Mouse (Mus musculus): ENCODE measurements at regions not wholly inside any gene's neighbourhood (a gene's known extent, or its start where the extent isn't known, plus 50 kb on each side); places are given as distances from the start of the nearest gene placed in this dataset.
A peak's percentile ranks its signal among the peaks of the same experiment; 100 is the strongest.

DNA sequence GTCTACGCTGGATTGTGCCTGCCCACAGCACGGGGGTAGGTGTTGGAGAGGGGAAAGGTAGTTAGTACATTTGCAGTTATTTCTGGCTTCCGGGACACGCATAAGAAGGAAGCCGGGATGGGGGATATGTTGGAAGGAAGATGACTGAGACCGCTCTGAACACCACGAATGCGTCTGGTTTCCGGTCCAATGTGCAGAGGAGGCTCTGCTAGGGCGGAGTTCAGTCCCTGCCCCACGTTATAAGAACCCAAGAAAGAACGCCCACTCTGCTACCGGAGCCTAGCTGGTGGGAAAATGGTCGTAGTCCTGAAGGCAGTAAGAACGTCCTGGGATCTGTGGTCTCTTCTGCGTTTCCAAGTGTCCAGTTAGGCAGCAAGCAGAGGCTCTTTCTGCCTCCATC lies 104.1 kb downstream of the Sox9 start:
- no peak for DNase-seq (ENCODE audit: low read depth, low spot score)

DNA sequence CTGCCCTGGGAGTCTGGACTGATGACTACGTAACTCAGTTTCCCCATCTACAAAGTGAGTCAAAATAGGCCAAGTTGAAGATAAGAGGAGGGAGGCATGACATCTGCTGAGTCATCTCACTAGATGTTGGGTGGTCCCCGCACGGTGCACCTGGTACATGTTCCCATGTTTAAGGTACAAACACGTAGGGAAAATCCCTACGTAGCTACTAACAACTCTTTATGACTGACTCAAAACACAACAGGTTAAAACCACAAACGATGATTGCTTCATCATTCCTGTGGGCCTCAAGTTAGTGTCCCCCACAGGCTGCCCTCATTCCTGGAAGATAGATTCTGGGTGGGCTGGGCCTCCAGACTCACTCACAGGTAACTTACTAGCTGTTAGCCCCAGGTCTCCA lies 107.7 kb downstream of the Sox9 start:
- DNase-seq (ENCODE audit: low read depth, low spot score): no peak

DNA sequence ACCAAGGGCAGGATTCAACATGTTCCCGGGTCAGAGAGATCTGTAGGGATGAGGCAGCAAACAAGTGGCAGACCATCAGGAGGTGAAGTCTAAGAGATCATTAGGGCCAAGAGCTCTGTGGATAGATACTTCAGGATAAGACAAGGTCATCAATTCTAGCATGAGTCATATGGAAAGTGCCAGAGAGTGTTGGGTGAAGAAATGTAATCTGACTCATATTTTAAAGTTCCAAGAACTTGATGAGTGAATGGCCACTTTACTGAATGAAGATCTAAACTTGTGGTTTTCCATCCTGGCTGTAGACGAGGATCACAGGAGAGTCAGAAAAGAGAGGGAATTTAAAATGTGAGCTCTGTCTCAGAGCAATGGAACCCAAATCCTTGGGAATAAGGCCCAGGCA lies 115.6 kb downstream of the Sox9 start:
- no peak for DNase-seq (ENCODE audit: low read depth, low spot score)

DNA sequence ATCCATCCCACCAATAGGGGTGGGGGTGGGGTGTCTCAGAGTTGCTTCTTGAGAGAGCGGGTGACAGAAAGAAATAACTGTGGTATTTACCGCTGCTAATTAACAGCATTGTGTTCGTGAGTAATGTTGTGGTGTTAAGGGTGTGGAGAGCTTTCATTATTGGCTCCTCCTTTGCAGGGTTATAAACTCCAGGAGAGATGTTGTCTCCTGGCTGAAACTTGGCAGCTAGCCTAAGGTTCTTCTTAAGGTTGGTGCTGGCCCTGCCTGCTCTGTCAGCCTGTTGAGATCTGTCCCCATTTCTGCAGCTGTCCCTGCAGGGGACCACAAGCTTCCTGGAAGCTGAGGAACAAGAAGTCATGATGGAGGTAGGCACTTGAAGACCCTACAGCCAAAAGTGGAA lies 120.6 kb downstream of the Sox9 start:
- DNase-seq (ENCODE audit: low read depth, low spot score): no peak

DNA sequence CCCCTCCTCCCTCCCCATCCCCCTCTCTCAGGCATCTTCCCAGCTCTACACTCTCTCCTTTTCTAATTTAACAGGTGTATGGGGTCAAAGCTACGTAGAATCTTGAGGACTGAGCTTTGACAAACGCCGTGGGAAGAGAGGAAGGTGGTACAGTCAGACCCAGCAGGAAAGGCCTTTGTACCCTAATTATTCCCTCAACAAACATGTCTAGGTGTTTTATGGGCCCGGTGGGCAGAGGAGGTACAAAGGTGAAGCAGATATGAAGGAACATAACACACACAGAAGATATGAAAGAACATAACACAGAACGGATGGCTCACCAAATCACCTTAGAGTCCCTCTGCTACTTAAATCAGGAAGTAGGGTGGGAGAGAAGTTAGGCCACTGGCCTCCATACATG lies 128.3 kb downstream of the Sox9 start:
- DNase-seq (ENCODE audit: low read depth, low spot score): no peak

DNA sequence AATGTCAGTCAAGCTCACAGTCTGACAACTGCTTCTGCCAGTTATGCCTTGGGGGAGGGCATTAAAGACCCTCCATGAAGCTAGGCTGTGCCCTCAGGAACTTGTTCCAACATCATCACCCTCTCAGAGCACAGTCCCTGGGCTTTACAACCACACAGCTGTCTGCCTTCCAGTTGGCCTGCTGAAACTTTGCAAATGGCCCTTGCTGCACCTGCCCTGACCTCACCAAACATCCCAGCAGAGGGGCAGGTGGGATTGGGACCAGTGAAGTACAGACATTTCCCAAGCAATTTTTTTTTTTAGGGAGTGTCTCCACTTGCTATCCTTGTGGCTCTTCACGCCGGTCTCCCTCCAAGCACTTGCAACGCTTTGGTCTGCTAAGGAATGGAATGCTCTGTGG lies 130.9 kb downstream of the Sox9 start:
- no peak for DNase-seq (ENCODE audit: low read depth, low spot score)

DNA sequence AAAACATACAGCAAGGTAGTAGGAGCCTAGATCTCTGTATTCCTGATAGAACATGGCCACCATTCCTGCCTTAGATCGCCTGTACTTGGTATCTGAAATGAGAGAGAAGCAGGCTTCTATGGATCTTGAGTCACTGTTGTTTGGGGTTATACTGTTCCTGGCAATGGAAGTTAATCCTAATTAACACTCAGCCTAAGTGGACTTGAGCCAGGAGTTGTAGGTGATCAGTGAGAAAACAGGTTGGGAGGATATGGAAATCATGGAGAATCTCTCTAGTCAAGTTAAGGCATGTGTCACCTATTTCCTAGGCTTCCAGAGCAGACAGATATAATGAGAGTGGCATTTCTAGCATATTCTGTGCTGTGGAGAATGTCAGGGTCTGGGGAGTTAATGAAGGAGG lies 134.9 kb downstream of the Sox9 start:
- no peak for DNase-seq (ENCODE audit: low read depth, low spot score)

DNA sequence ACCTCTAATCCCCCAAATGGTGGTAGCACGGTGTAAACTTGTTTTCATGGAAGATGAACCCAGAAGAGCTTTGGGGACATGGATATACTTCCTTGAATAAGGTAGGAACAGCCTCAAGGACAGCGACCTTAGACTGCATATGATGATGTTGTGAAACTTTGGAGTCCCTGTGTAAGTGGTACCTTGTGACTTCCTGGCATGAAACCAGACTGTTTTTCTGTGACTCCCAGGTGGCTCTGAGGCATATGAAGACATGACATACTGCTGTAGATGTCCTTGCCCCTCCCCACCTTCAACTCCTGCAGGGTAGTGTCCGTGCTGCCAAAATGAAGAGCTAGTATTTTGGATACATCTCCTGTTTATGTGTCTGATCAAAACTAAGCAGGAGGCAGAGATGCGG lies 138.1 kb downstream of the Sox9 start:
- no peak for DNase-seq (ENCODE audit: low read depth, low spot score)

DNA sequence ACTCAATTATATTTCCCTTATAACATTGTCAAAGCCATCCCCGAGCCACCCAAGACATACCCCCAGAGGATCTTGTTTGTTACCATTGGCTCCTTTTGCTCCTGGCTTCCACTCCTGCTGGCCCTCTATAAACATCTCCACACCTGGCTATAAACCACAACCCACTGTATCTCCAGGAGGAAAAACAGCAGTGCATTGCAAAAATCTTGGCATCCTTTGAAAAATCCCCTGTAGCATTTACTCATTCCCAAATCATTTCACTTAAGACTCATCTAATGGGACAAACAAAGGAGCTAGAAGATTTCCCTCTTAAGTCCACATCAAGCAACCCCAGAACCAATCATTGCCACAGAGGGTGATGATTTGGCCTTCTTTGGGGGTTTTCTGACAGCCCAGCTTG lies 142.6 kb downstream of the Sox9 start:
- DNase-seq (ENCODE audit: low read depth, low spot score): no peak

DNA sequence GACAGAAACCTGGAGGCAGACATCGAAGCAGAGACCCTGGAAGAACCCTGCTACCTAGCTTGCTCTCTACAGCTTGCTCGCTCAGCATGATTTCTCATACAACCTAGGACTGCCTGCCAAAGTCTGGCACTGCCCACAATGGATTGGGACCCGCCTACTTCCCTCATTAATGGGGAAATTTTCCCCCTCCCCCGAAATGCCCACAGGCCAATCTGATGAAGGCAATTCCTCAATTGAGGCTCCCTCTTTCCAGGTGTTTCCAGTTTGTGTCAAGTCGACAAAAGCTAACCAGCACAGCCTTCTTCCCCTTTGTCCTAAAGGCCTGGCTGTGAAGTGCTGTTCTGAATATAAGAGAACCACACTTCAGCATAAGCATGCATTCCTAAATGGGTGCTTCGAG lies 143.1 kb downstream of the Sox9 start:
- peak; percentile 64 for DNase-seq (ENCODE audit: low read depth, low spot score)

DNA sequence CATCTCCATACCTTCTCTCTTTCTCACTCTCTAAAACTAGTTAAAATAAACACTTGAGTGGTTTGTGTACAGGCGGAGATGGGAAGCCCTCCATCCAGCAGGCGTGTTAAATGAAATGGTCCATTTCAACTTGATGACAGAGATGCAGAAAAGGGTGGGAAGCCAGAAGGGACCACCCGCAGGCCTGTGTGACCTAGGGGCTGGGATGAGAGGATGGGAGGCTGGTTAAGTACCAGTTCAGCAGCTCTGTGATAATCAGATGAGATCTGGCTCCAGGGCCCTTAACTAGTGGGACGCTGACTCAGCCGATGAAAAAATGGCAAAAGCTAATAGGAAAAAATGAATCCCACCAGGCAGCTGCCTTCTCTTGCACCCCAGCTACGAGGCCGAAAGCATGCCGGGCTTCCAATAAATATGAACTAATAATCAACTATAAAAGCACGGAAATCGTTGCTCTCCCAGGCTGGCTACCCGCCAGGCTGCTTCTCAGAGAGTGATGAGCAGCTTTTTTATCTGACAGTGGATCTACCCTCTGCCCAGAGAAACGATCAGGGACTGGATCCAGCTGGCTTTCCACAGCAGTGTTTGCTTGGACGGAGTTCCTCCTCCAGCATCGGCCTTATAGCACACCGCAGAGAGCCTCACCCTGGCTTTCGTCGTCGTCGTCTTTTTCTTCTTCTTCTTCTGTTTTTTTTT lies 144.5 kb downstream of the Sox9 start:
- DNase-seq (ENCODE audit: low read depth, low spot score): no peak

DNA sequence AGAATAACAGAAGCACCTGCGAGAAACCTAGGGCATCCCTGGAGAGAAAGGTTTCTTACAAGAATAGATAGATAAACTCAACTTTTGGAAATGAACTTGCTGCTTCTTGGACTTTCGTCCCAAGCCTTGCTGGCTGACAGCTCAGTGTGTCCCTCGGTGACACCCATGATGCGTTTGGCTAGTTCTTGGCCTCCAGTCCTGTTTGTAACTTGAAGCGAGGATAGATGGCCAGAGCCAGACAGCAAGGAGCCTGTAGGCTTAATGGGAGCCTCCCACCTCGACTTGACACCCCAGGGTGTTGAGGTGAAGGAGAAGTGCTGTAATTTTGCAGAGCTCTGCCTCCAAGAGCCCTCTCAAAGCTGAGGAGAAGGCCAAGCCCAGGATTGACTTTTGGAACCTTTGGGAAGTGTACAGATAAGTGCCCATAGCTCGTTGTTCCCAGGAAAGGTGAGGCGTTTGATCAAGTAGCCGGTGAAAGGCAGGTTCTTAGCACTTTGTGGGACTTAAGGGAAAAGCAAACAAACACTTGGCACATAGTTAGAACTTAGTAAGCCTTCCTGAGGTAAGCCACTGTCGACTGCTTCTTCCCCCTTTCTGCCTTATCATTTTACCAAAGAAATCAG lies 148.3 kb downstream of the Sox9 start:
- DNase-seq (ENCODE audit: low read depth, low spot score): no peak

DNA sequence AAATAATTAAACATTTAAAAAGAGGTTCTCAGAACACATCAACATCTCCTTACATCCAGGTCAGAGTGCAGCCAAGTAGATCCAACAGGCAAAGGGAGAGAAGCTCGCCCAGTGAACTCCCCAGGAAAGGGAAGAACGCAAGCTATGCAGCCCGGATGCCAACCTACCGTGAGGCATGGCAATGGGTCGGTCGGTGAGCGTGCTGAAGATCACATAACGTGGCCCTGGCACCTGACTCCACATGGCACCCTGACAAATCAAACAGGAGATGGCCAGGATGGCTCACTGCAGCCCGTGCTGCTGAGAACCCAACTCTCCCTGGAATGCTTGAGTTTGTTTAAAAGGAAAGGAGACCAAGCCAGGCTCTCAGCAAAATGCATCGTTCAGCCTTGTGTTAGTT lies 156.0 kb downstream of the Sox9 start:
- no peak for DNase-seq (ENCODE audit: low read depth, low spot score)

DNA sequence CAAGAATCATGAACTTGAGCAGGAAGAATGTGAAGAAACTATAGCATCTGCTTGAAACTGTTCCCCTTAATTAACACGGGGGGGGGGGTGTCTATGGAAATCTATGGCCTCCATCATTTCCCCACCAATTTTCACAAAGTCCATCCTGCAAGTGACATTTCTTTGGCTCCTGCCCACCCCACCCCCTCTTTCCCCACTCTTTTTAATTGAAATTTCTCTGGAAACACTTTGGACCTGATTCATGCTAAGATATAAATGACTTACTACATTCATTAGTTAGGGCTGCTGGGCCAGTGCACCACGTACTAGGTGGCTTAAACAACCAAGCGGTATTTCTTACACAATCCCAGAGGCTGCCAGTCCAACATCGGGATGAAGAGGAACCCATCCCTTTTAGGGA lies 169.4 kb downstream of the Sox9 start:
- no peak for DNase-seq (ENCODE audit: low read depth, low spot score)

DNA sequence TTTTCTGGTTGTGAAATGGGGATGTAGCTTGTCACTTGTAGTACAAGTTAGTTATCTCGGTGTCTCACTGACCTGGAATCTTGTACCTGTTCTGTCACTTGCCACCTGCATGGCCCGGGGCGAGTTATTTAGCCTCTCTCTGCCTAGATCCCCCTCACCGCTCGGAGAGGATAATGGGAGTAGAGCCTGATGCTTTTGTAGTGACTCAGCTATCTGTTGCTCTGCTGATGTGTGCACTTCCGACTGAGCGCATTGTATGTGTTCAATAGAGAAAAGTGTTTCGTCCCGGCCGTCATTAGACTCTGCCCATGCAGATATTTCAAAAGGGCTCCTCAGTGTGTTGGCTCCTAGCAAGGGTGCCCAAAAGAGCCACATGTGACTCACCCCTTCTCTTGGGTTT lies 170.3 kb downstream of the Sox9 start:
- no peak for DNase-seq (ENCODE audit: low read depth, low spot score)

DNA sequence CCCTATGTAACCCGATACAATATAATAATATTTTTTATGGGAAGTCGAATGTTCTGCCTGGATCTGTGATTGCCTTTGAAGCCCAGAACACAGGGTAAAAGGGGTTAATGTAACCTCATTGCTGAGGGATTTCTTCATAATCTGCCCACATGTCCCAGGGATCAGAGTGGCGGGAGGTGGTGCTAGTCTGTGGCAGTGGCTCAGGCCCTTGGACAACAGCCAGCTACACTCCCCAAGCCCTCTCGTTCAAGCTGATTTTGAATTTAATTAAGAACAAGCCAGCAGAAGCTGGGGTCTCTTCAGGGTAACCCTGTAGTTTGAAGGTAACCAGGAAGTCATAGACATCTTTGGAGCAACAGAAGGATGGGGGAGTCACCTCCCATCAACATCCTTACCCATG lies 171.5 kb downstream of the Sox9 start:
- no peak for DNase-seq (ENCODE audit: low read depth, low spot score)

DNA sequence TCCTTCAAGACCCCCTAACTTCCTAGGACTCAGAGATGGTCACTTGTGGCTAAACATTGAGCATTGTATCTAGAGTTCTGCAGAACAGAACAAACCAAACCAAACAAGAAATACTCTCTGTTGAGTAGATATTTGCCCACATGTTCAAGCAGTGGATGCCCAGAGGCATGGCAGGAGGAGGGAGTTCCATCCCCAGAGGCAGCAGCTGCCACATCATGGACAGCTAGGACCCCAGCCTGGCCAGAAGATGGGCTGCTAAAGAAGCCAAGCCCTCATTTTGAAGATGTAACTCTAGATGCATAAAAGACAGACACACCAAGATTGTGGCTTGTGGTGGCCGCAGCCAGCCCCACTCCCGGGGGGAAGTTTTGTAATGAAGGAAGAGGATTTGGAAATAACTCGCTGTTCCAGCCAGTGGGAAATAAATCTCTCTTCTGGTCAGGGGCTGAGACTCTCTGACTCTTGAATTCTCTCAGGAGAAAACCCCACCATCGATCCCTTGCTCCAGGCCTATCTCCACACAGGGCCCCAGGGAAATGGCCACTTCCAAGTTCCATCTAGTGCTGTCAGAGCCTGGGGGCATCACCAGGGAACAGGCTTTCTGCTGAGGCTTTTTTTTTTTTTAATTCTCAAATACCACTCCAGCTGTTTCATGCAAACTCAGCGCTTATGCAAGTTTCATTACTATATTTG lies 174.9 kb downstream of the Sox9 start:
- no peak for DNase-seq (ENCODE audit: low read depth, low spot score)

DNA sequence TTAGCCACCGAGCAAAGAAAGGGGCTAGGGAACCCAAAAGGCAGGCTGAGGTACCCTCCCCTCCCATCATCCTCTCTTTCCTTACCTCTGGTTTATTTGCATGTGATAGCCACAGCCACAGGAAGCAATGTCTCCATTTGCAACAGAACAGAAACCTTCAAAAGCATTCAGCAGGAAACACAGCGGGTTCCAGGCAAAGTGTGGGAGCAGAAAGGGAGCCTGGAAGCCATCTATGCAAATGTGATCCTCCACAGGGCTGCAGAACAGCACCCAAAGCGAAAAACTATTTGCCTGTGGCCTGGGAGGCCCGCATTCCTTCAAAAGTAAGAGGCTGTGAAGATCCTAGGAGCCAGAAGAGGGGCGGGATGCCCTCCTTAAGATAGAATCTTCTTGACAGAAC lies 177.6 kb downstream of the Sox9 start:
- DNase-seq (ENCODE audit: low read depth, low spot score): no peak

DNA sequence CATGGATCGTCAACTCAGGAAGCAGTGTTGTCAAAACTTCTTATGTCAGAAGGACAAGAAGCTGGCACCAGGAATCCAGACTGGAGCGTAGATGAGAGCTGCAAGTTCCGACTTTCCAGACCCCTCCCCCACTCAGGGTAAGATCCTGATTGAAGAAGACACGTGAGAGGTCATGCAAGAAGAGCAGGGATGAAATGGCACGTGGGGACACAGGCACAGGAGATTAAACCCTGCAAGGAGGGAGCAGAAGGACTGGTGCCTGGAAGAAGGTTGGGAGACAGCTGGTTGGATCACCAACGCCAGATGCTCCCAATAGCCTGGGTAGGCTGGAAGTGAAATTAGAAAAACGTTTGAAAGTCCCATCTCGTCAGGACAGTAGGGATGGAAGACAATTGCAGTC lies 191.3 kb downstream of the Sox9 start:
- no peak for DNase-seq (ENCODE audit: low read depth, low spot score)

DNA sequence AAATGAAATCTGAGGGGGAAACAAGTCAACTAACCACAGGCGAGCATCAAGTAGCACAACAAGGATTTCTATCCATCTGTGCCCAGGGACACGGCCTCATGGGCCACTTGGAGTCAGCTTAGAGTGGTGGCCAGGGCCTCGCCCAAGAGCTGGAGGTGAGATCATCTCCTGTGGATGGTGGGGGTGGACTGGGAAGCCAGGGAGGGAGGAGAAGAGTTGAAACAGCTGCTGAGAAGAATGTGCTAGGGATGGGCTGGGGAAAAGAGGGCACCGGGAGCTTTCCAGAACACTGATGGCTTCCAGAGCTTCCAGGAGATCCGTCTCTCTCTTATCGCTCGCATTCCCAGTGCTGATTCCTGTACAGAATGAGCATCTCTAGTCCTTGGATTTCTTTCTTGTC lies 192.9 kb downstream of the Sox9 start:
- DNase-seq (ENCODE audit: low read depth, low spot score): no peak

DNA sequence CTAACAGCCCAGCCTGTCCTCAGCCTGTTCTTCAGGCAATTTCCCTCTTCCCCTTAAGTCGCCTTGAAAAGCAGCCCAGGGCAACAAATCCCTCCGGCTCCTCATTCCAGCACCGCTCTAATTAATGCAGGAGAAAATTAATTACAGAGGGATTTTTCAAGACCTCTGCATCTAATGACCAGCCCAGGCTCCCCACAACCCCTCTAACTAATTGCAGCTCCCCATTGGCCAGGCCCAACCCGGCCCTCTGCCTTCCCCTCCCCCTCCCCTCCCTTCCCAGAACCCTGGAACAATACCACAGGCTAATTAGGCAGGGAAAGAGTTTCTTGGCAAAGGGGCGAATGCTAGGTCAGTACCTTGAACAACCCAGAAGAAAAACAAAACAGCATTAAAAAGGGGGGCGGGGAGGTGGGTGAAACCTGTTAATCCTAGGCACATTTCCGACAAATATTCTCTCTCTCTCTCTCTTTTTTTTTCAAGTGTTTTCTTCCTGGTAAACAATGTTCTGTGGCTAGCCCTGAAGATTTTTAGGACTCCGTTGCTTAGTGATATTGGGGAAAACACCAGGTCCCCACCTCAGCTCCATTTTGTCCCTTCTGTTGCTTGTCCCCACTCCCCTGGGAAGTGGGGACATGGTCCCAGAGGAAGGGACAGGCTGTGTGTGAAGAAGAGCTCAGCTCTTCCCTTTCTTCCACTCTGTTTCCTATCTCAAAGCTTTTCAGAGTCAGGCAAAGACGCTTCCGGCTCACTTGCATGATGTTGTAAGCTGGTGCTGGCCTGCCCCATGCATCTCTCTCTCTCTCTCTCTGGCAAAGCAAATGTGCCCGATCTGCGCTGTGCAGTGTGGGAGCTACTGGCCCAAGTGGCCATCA lies 195.1 kb downstream of the Sox9 start:
- DNase-seq (ENCODE audit: low read depth, low spot score): peak; percentile 64

DNA sequence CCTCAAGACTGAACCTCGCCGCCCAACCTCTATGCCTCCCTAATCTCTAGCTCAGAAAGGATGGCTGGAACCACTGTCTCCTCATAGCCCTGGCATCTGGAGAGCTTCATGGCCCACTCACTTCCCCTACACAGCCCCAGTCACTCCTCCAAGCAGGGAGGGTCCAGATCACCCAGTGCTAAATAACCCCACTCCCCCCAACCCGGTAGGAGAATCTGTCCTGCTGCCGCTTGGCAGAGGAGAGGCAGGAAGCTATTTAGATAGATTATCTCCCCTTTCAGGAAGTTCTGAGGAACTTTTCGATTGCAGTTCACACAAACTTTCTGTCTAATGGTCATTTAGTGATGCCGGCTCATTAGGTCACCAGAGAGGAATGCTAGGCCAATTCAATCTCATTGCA lies 196.9 kb downstream of the Sox9 start:
- no peak for DNase-seq (ENCODE audit: low read depth, low spot score)
